Comparison of ENCODE assay signal across 42 mouse cellular contexts in the genomic region with DNA sequence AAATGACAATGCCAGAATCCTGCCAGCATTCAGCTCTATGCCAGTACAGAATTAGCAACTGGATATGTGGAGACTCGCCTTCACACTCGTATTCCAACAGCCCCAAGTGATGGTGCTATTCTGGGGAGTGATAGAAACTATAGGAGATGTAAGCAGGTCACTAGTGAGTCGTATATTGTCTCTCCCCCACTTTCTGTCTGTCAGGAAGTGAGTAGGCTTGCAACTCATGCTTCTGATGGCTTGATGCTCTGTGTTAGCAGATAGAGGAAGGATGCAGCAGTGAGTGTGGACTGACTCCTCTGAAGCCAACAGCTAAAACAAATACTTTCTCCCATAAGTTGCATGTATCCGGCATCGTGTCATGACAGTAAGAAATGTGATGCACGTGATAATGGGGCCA. TPM values are rescaled to one million over a fixed set of nuclear protein-coding genes. Genes with fewer than 3 reads are reported as not detected.
"Had no signal": no experiment of that assay in that cellular context is flagged by ENCODE, and none has a peak within 500 bp of the region (broad histone marks: within the 10 kb centered on the region; RNA-seq: fewer than 3 reads in every experiment).

No protein-coding gene starts in this region.

- H3K4me3 ChIP-seq: hindbrain, embryonic 13.5 days; hindbrain, embryonic 15.5 days; kidney, embryonic 15.5 days; limb, embryonic 13.5 days; limb, embryonic 15.5 days; liver, embryonic 12.5 days had no signal

- ATAC-seq: forebrain, postnatal 0 days; hindbrain, postnatal 0 days; intestine, embryonic 16.5 days; liver, embryonic 12.5 days had no signal

- H3K9ac ChIP-seq: forebrain, postnatal 0 days; hindbrain, embryonic 13.5 days; hindbrain, embryonic 15.5 days; kidney, embryonic 15.5 days; limb, embryonic 13.5 days; limb, embryonic 15.5 days; liver, embryonic 12.5 days; liver, embryonic 14.5 days had no signal

- H3K36me3 ChIP-seq: hindbrain, embryonic 13.5 days; hindbrain, embryonic 15.5 days; kidney, embryonic 15.5 days; limb, embryonic 13.5 days; limb, embryonic 15.5 days; liver, embryonic 12.5 days had no signal

- H3K9me3 ChIP-seq: hindbrain, embryonic 13.5 days; hindbrain, embryonic 15.5 days; kidney, embryonic 15.5 days; limb, embryonic 13.5 days; limb, embryonic 15.5 days; liver, embryonic 12.5 days had no signal

- H3K4me1 ChIP-seq: hindbrain, embryonic 13.5 days; kidney, embryonic 15.5 days; limb, embryonic 15.5 days; liver, embryonic 12.5 days had no signal

- DNase-seq: forebrain, postnatal 0 days; gastrocnemius, postnatal 14 days; gastrocnemius, postnatal 36 days; heart, postnatal 14 days; heart, postnatal 36 days; kidney, adult 11 months; kidney, adult 2 months; kidney, adult 9 months; kidney, postnatal 14 days; kidney, postnatal 36 days; layer of hippocampus, adult 9-11 months; layer of hippocampus, postnatal 36 days; left cerebral cortex, postnatal 4 days had no signal

- H3K27ac ChIP-seq: hindbrain, embryonic 13.5 days; hindbrain, embryonic 15.5 days; hindbrain, postnatal 0 days; kidney, embryonic 15.5 days; kidney, postnatal 0 days; limb, embryonic 13.5 days; limb, embryonic 15.5 days; liver, embryonic 12.5 days; liver, embryonic 14.5 days had no signal

- H3K4me2 ChIP-seq: heart, embryonic 11.5 days; hindbrain, embryonic 13.5 days; hindbrain, embryonic 15.5 days; kidney, embryonic 15.5 days; limb, embryonic 13.5 days; limb, embryonic 15.5 days; liver, embryonic 12.5 days had no signal

- H3K27me3 ChIP-seq: hindbrain, embryonic 13.5 days; hindbrain, embryonic 15.5 days; kidney, embryonic 15.5 days; limb, embryonic 13.5 days; limb, embryonic 15.5 days; liver, embryonic 12.5 days had no signal

RNA-seq across cellular contexts. Expression of gene 4933409G03Rik, which starts 52.0 kb away (rescaled TPM):
- total RNA-seq: forebrain, postnatal 0 days; gastrocnemius, adult 18-20 months; gastrocnemius, adult 8-10 months; gastrocnemius, postnatal 14 days; gastrocnemius, postnatal 36 days; heart, postnatal 14 days; heart, postnatal 36 days; hematopoietic stem cell, adult 5-6 weeks; hindbrain, postnatal 0 days; layer of hippocampus, adult 18-20 months; layer of hippocampus, adult 8-10 months; layer of hippocampus, postnatal 14 days; layer of hippocampus, postnatal 36 days; left cerebral cortex, adult 18-20 months; left cerebral cortex, adult 8-10 months; left cerebral cortex, postnatal 10 days; left cerebral cortex, postnatal 25 days; left cerebral cortex, postnatal 4 days; liver, adult 2 months had no signal
- polyA plus RNA-seq: forebrain, postnatal 0 days; gonadal fat pad, adult 2 months; heart, embryonic 11.5 days; heart, embryonic 14.5 days; heart, embryonic 16.5 days; hindbrain, embryonic 11.5 days; hindbrain, embryonic 13.5 days; hindbrain, embryonic 15.5 days; hindbrain, postnatal 0 days; intestine, embryonic 14.5 days; intestine, embryonic 16.5 days; kidney, adult 2 months; kidney, embryonic 15.5 days; kidney, postnatal 0 days; large intestine, adult 2 months; limb, embryonic 11.5 days; limb, embryonic 13.5 days; limb, embryonic 15.5 days; liver, adult 2 months; liver, embryonic 12.5 days; liver, embryonic 14.5 days had no signal
